Mouse (Mus musculus) forebrain, postnatal 0 days (tissue): Measurements from ENCODE around the gene 4930404N11Rik. TPM values are rescaled to one million over a fixed set of nuclear protein-coding genes. Genes with fewer than 3 reads are reported as not detected.

Experiments
- ATAC-seq: fragments of 200-750 bp; cut with Nextera tagmentation; 2 replicates; pipeline ENCODE4 v1.8.0; 2017; ENCODE audit warnings: mild to moderate bottlenecking, moderate library complexity
- DNase-seq: peaks from one replicate; pipeline ENCODE4 v3.0.0-alpha.2; 2015
- H3K27ac ChIP-seq: fragments of 300-500 bp; sonication (generic); 2 replicates; pipeline ENCODE4 v1.5.1; 2014; ENCODE audit warnings: low read depth, mild to moderate bottlenecking, antibody characterized with exemption, low read length, moderate library complexity, mixed read lengths
- H3K27me3 ChIP-seq: fragments of 300-500 bp; sonication (generic); 2 replicates; pipeline ENCODE4 v1.6.1; 2014; ENCODE audit warnings: mild to moderate bottlenecking, low read length, mixed read lengths; ENCODE audit not compliant: insufficient read depth
- H3K36me3 ChIP-seq: fragments of 300-500 bp; sonication (generic); 2 replicates; pipeline ENCODE4 v1.6.1; 2014; ENCODE audit warnings: mild to moderate bottlenecking, moderate library complexity; ENCODE audit not compliant: insufficient read depth
- H3K4me1 ChIP-seq: fragments of 300-500 bp; sonication (generic); 2 replicates; pipeline ENCODE4 v1.6.1; 2014; ENCODE audit warnings: antibody characterized with exemption; ENCODE audit not compliant: insufficient read depth
- H3K4me2 ChIP-seq: fragments of 300-500 bp; sonication (generic); 2 replicates; pipeline ENCODE4 v1.6.1; 2014; ENCODE audit warnings: low read depth, mild to moderate bottlenecking, moderate library complexity
- H3K4me3 ChIP-seq: fragments of 300-500 bp; sonication (generic); 2 replicates; pipeline ENCODE4 v1.5.1; 2014; ENCODE audit warnings: low read depth, low read length, mixed read lengths
- H3K9ac ChIP-seq: fragments of 300-500 bp; sonication (generic); 2 replicates; pipeline ENCODE4 v1.6.1; 2014; ENCODE audit warnings: mild to moderate bottlenecking
- H3K9me3 ChIP-seq: fragments of 300-500 bp; sonication (generic); 2 replicates; pipeline ENCODE4 v1.6.1; 2016; ENCODE audit warnings: low read length
- CTCF ChIP-seq: sonication (generic); IDR thresholded peaks from 2 replicates; pipeline ENCODE4 v1.5.1; 2016; ENCODE audit warnings: antibody characterized with exemption, control low read depth, low read depth
- WGBS: fragments of 180-500 bp; shearing (Covaris S2); extraction: QIAGEN DNeasy Blood & Tissue Kit; methylation state at CpG from one replicate; pipeline ENCODE4 v1.1.7; 2014; 5-methylcytosine and 5-hydroxymethylcytosine counted together
- polyA plus RNA-seq: library from polyadenylated mRNA; unstranded; fragments of >200 nt; fragmentation: Nextera tagmentation; extraction: Ambion mirVana; gene quantifications from 2 replicates; pipeline ENCODE4 v1.2.1, GENCODE M21; 2015
- total RNA-seq: library from RNA; depleted of rRNA; stranded (reverse); fragments of >200 nt; gene quantifications from 2 replicates; pipeline ENCODE4 v1.2.3, GENCODE M21; 2014

Gene 4930404N11Rik
- total and polyA plus RNA-seq, 2 experiments from 2014 or later, result 0.16 TPM; not detected in 1

GRCm38 (mm10) chr10:81323141-81323775 is 42.4 kb downstream of the 4930404N11Rik start:
- Histone ChIP-seq H3K4me2 (no peak overlapping the region), H3K4me3 (no peak overlapping the region), H3K9me3 (no peaks in the 10 kb centered on the region), H3K27ac (no peak overlapping the region), H3K36me3 (peaks cover 61% of the 10 kb centered on the region), H3K27me3 (no peaks in the 10 kb centered on the region), H3K4me1 (0 out of 2 replicates have a peak, but pooled peaks cover 5% of the 10 kb centered on the region), H3K9ac (no peak overlapping the region)
- ATAC-seq (no peak), DNase-seq (no peak)
- no peak for TF ChIP-seq CTCF
- WGBS, result 94% methylated on average over 23 of the region's 23 CpGs

GRCm38 (mm10) chr10:81322444-81322843 is 43.2 kb downstream of the 4930404N11Rik start:
- no peak for DNase-seq
- no peak overlapping the region for H3K4me2 ChIP-seq
- TF ChIP-seq CTCF, result no peak
- H3K4me3 ChIP-seq, result no peak overlapping the region
- H3K9ac ChIP-seq, result no peak overlapping the region
- no peaks in the 10 kb centered on the region for H3K27me3 ChIP-seq
- 0 out of 2 replicates have a peak, but pooled peaks cover 5% of the 10 kb centered on the region for H3K4me1 ChIP-seq
- no peak overlapping the region for H3K27ac ChIP-seq
- 92% methylated on average over 27 of the region's 27 CpGs for WGBS
- ATAC-seq, result no peak
- H3K36me3 ChIP-seq, result peaks cover 66% of the 10 kb centered on the region
- H3K9me3 ChIP-seq, result no peaks in the 10 kb centered on the region

GRCm38 (mm10) chr10:81321436-81321835 is 44.2 kb downstream of the 4930404N11Rik start:
- DNase-seq (no peak), ATAC-seq (no peak)
- peak overlapping the region; percentile 79 for H3K9ac ChIP-seq
- H3K4me1 ChIP-seq, result 0 out of 2 replicates have a peak, but pooled peaks cover 5% of the 10 kb centered on the region
- H3K4me2 ChIP-seq, result peak overlapping the region; percentile 88
- no peaks in the 10 kb centered on the region for H3K9me3 ChIP-seq
- H3K4me3 ChIP-seq, result peak overlapping the region; percentile 82
- WGBS, result 5% methylated on average over 20 of the region's 20 CpGs
- peak overlapping the region; percentile 96 for H3K27ac ChIP-seq
- no peak for TF ChIP-seq CTCF
- H3K36me3 ChIP-seq, result peaks cover 66% of the 10 kb centered on the region
- no peaks in the 10 kb centered on the region for H3K27me3 ChIP-seq

GRCm38 (mm10) chr10:81320550-81321347 is 44.9 kb downstream of the 4930404N11Rik start, which contains the start of gene Cactin:
Gene Cactin, plus strand, starts transcription at chr10:81321103.
- peak; percentile 94 for ATAC-seq
- peak; percentile 63 for TF ChIP-seq CTCF

GRCm38 (mm10) chr10:81319741-81320549 is 45.7 kb downstream of the 4930404N11Rik start:
- H3K27me3 ChIP-seq, result no peaks in the 10 kb centered on the region
- H3K4me2 ChIP-seq, result peak overlapping the region; percentile 88
- DNase-seq (no peak), ATAC-seq (peak; percentile 24)
- WGBS, result 3% methylated on average over 38 of the region's 38 CpGs
- TF ChIP-seq CTCF, result no peak
- H3K27ac ChIP-seq, result peak overlapping the region; percentile 96
- no peaks in the 10 kb centered on the region for H3K9me3 ChIP-seq
- H3K9ac ChIP-seq, result peak overlapping the region; percentile 79
- H3K36me3 ChIP-seq, result peaks cover 66% of the 10 kb centered on the region
- H3K4me1 ChIP-seq, result 0 out of 2 replicates have a peak, but pooled peaks cover 5% of the 10 kb centered on the region
- H3K4me3 ChIP-seq, result peak overlapping the region; percentile 82

More at GRCm38 (mm10) chr10:81320550-81321347, 44.9 kb downstream of the 4930404N11Rik start, which contains the start of gene Cactin:
- peak within 1 kb of the TSS; percentile 79 for H3K9ac ChIP-seq
- H3K27ac ChIP-seq, result peak within 1 kb of the TSS; percentile 96
- under 1% methylated on average over 64 of the region's 68 CpGs for WGBS
- H3K9me3 ChIP-seq, result no peaks in the 10 kb centered on the region
- DNase-seq, result peak; percentile 100
- peak within 1 kb of the TSS; percentile 88 for H3K4me2 ChIP-seq
- peaks cover 66% of the 10 kb centered on the region for H3K36me3 ChIP-seq
- H3K4me3 ChIP-seq, result peak within 1 kb of the TSS; percentile 82
- 0 out of 2 replicates have a peak, but pooled peaks cover 5% of the 10 kb centered on the region for H3K4me1 ChIP-seq
- no peaks in the 10 kb centered on the region for H3K27me3 ChIP-seq

GRCm38 (mm10) chr10:81319330-81319699 is 46.3 kb downstream of the 4930404N11Rik start:
- peak overlapping the region; percentile 82; the same call in 1 of the 2 replicates for H3K4me3 ChIP-seq
- peaks cover 66% of the 10 kb centered on the region for H3K36me3 ChIP-seq
- no peaks in the 10 kb centered on the region for H3K9me3 ChIP-seq
- peak; percentile 45 for TF ChIP-seq CTCF
- H3K4me2 ChIP-seq, result peak overlapping the region; percentile 88
- no peaks in the 10 kb centered on the region for H3K27me3 ChIP-seq
- H3K9ac ChIP-seq, result no peak overlapping the region
- H3K27ac ChIP-seq, result peak overlapping the region; percentile 96
- ATAC-seq, result no peak
- DNase-seq, result no peak
- 37% methylated on average over 8 of the region's 8 CpGs for WGBS
- 0 out of 2 replicates have a peak, but pooled peaks cover 5% of the 10 kb centered on the region for H3K4me1 ChIP-seq
